ENCODE assay signal across 8 mouse cellular contexts in the genomic region with DNA sequence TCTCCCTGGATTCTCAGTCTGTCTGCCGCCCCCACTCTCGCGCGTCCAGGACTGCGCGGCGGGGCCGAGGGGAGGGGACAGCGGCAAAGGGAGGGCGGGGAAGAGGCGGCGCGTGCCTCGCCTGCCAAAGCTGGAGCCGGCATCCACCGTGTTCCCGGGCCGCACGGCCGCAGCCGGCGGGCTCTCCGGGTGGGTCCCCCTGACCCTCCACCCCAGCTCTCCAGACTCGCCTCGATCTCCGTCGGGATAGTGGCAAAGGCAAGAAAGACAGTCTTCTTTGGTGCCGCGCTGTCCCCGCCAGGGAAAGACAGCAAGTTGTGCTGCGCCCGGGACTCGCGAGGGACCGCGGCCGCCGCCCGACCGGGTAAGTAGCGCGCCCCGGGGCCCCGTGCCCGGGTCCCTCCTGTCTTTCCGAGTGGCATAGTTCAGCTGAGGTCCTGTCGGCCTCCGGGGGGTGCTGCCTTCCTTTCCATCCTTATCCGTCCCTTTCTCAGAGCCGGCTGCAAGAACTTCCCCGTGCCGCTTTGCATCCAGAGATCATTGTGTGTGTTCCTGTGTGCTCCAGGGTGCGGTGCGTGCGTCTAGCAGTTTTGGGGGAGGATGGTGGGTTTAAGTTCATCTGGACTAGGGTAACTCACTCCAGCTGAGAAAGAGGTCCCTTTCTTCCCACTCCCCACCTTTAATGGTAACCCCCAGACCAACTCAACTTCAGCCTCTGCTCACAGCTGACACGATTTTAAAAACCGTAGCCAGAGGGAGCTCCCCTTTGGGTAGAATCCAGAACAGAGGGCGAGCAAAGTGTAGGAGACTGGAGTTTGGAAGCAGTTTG. TPM values are rescaled to one million over a fixed set of nuclear protein-coding genes. Genes with fewer than 3 reads are reported as not detected.
DNase-seq lines count a peak whose midpoint lies in the region; ATAC-seq and TF ChIP-seq lines count a peak whose summit lies in the region.

A gene (plus strand): TSS at position 118 of the 829 bp plus-strand sequence.

- DNase-seq in ES-E14 (ENCODE audit: low read depth, low spot score), result peak; percentile 48
- peak; percentile 68 for DNase-seq in cerebellum, adult 11 months
- peak; percentile 86 to 89 for DNase-seq in heart, postnatal 10 days
- DNase-seq in large intestine, adult 2 months (ENCODE audit: low read depth, low spot score), result no peak
- peak; percentile 70 for DNase-seq in lung, adult 2 months
- peak; percentile 43 for DNase-seq in ovary, postnatal 14 days (ENCODE audit: low spot score)
- DNase-seq in urinary bladder, postnatal 36 days (ENCODE audit: low spot score in 2 of 2), result peak; percentile 56 to 58

- H3K9me3 ChIP-seq in ES-E14 (ENCODE audit: control insufficient read depth, insufficient read depth, low read depth, low read length), result no peaks in the 10 kb centered on the region
- no peaks in the 10 kb centered on the region for H3K9me3 ChIP-seq in forebrain, embryonic 16.5 days (ENCODE audit: control insufficient read depth, low read length)

- peak; percentile 96 for ATAC-seq in forebrain, embryonic 16.5 days

- H3K4me1 ChIP-seq in ES-E14 (ENCODE audit: control insufficient read depth in 2 of 2, insufficient read depth in 2 of 2, low read length in 2 of 2, poor library complexity in 1 of 2), result no peaks in the 10 kb centered on the region
- H3K4me1 ChIP-seq in forebrain, embryonic 16.5 days (replicated peaks; ENCODE audit: control insufficient read depth, insufficient read depth, low read length), result peaks cover 9% of the 10 kb centered on the region
- peaks cover 11% of the 10 kb centered on the region for H3K4me1 ChIP-seq in lung, adult 2 months (ENCODE audit: control insufficient read depth, insufficient read depth, low read length)

- H3K27ac ChIP-seq in ES-E14 (ENCODE audit: insufficient read depth, low read depth, low read length, poor library complexity, severe bottlenecking), result no peak within 1 kb of the TSS
- peak within 1 kb of the TSS; percentile 26; the same call in 1 of the 2 replicates for H3K27ac ChIP-seq in forebrain, embryonic 16.5 days (ENCODE audit: low read length)

- TF ChIP-seq CTCF in lung, adult 2 months (IDR thresholded peaks at IDR 0.05; ENCODE audit: insufficient read depth, low read length), result no peak

- in situ Hi-C loops in ES-E14 (cut with MboI; ENCODE audit: low sequenced_read_pairs in 2 of 2, unreplicated experiment in 2 of 2), result loop anchor here (25.0 kb wide), 2 partner anchors 196 to 421 kb away; a partner anchor contains a TSS

- H3K9ac ChIP-seq in ES-E14 (ENCODE audit: insufficient read depth, low read depth, low read length, poor library complexity, severe bottlenecking), result peak within 1 kb of the TSS; percentile 73
- H3K9ac ChIP-seq in forebrain, embryonic 16.5 days (replicated peaks; ENCODE audit: low read depth, low read length), result peak within 1 kb of the TSS; percentile 72

- intact Hi-C loops in heart, postnatal 10 days (cut with DNase I), result loop anchor here (2.0 to 5.0 kb wide), 5 partner anchors 15 to 206 kb away; no protein-coding TSS in a partner anchor

- no peaks in the 10 kb centered on the region for H3K27me3 ChIP-seq in forebrain, embryonic 16.5 days (replicated peaks; ENCODE audit: control insufficient read depth, insufficient read depth, low read length)

- H3K4me3 ChIP-seq in ES-E14 (ENCODE audit: insufficient read depth in 1 of 2, low read depth in 1 of 2, low read length in 2 of 2, poor library complexity in 1 of 2, severe bottlenecking in 1 of 2), result peak within 1 kb of the TSS; percentile 73 to 77
- H3K4me3 ChIP-seq in forebrain, embryonic 16.5 days (replicated peaks; ENCODE audit: low read length), result peak within 1 kb of the TSS; percentile 70
- peak within 1 kb of the TSS; percentile 82 for H3K4me3 ChIP-seq in lung, adult 2 months (replicated peaks; ENCODE audit: extremely low read depth, low read depth, low read length)

- peak; percentile 65; the same call in 1 of the 2 replicates for TF ChIP-seq POLR2A in lung, adult 2 months (IDR thresholded peaks at IDR 0.05; ENCODE audit: borderline replicate concordance, extremely low read depth, low read depth, low read length)

- 0% methylated on average over 46 of the region's 58 CpGs for WGBS in forebrain, embryonic 16.5 days
- WGBS in large intestine, adult 2 months, result under 1% methylated on average over 58 of the region's 58 CpGs
- WGBS in lung, adult 2 months, result under 1% methylated on average over 58 of the region's 58 CpGs

- no peaks in the 10 kb centered on the region for H3K36me3 ChIP-seq in ES-E14 (ENCODE audit: control insufficient read depth, insufficient read depth, low read length, poor library complexity, severe bottlenecking)
- H3K36me3 ChIP-seq in forebrain, embryonic 16.5 days (ENCODE audit: control insufficient read depth, insufficient read depth), result no peaks in the 10 kb centered on the region

- H3K4me2 ChIP-seq in forebrain, embryonic 16.5 days (ENCODE audit: low read length), result peak within 1 kb of the TSS; percentile 62

TF ChIP-seq in ES-E14, 5 proteins besides CTCF, POLR2A, EP300 and RAD21:
- TF ChIP-seq HCFC1 (IDR thresholded peaks at IDR 0.05; ENCODE audit: borderline replicate concordance, insufficient read depth, low read length) (no peak), CHD2 (IDR thresholded peaks at IDR 0.05; ENCODE audit: low read depth, low read length) (no peak), MAFK (IDR thresholded peaks at IDR 0.05; ENCODE audit: insufficient read depth, low read depth, low read length) (no peak), ZC3H11A (IDR thresholded peaks at IDR 0.05; ENCODE audit: borderline replicate concordance, low read depth, low read length) (no peak), ZNF384 (IDR thresholded peaks at IDR 0.05; ENCODE audit: low read depth, low read length) (no peak)
TF ChIP-seq in ES-E14: peak in this region for 0.

RNA-seq across cellular contexts. Expression of the gene that starts here (rescaled TPM):
- 7.2 and 20.2 TPM in 2 replicates for total RNA-seq in ES-E14 (2012; rRNA removed)
- polyA plus RNA-seq in forebrain, embryonic 16.5 days (2015; fragmentation: Nextera tagmentation; extraction: Ambion mirVana), result 43.7 and 49.3 TPM in 2 replicates
- total RNA-seq in heart, postnatal 10 days (2021), result 10 to 100 TPM; 80.2 to 85.2 TPM
- polyA plus RNA-seq in large intestine, adult 2 months (2012; rRNA removed), result 19.7 and 29.0 TPM in 2 replicates
- polyA plus RNA-seq in lung, adult 2 months (2012; rRNA removed), result 243 and 288 TPM in 2 replicates
